Mouse (Mus musculus) heart, postnatal 0 days (tissue): ENCODE measurements around the gene Nxt1.

Experiments used
- CTCF ChIP-seq: IDR thresholded peaks from 2 replicates; pipeline ENCODE4 v1.5.1; 2016; ENCODE audit warnings: antibody characterized with exemption, control low read depth, low read depth
- EP300 ChIP-seq: IDR thresholded peaks from 2 replicates; pipeline ENCODE4 v1.6.1; 2016; ENCODE audit warnings: antibody characterized with exemption, low read depth

- no peak for TF ChIP-seq EP300
- peak; percentile 79 for TF ChIP-seq CTCF
These were observed 17.4 kb upstream of the Nxt1 start for GRCm38 (mm10) chr2:148654961-148655360.
